Mouse (Mus musculus): ENCODE measurements at regions not wholly inside any gene's neighbourhood (a gene's known extent, or its start where the extent isn't known, plus 50 kb on each side); places are given as distances from the start of the nearest gene placed in this dataset.
"Not testable (repeated sequence)": the region's sequence is repeated elsewhere in the genome, so short reads cannot be mapped to it uniquely, and the experiment has no call there.

- H3K27ac ChIP-seq; intact Hi-C loops (cut with DNase I); H3K4me3 ChIP-seq: not testable (repeated sequence)
- peak; percentile 46 for DNase-seq
- peak; percentile 77 for TF ChIP-seq CTCF (IDR thresholded peaks at IDR 0.05)
These were observed 161.5 kb downstream of the Hpcal1 start for GRCm38 (mm10) chr12:17852138-17852537.

GRCm38 (mm10) chr12:17872491-17872890 is 181.8 kb downstream of the Hpcal1 start:
- H3K4me3 ChIP-seq; intact Hi-C loops (cut with DNase I); DNase-seq; H3K27ac ChIP-seq: not testable (repeated sequence)

GRCm38 (mm10) chr12:17881371-17882116 is 190.9 kb downstream of the Hpcal1 start:
- peak overlapping the region; percentile 86 for H3K4me3 ChIP-seq
- intact Hi-C loops (cut with DNase I), result no loop called here
- DNase-seq, result peak; percentile 92
- peak; percentile 59 for TF ChIP-seq CTCF (IDR thresholded peaks at IDR 0.05)
- H3K27ac ChIP-seq, result peak overlapping the region; percentile 77

- Histone ChIP-seq H3K4me3 (peak overlapping the region; percentile 86), H3K27ac (peak overlapping the region; percentile 77)
- intact Hi-C loops (cut with DNase I), result not testable (repeated sequence)
- peak; percentile 16 for DNase-seq
These were observed 191.8 kb downstream of the Hpcal1 start for GRCm38 (mm10) chr12:17882117-17883116.

GRCm38 (mm10) chr12:17891663-17892310 is 201.1 kb downstream of the Hpcal1 start:
- DNase-seq; H3K27ac ChIP-seq; intact Hi-C loops (cut with DNase I); H3K4me3 ChIP-seq: not testable (repeated sequence)

- H3K27ac ChIP-seq; H3K4me3 ChIP-seq; intact Hi-C loops (cut with DNase I); DNase-seq: not testable (repeated sequence)
These were observed 222.4 kb downstream of the Hpcal1 start for GRCm38 (mm10) chr12:17913058-17913457.
